Mouse (Mus musculus): ENCODE data around the gene Ptprd. TPM values are rescaled to one million over a fixed set of nuclear protein-coding genes. Genes with fewer than 3 reads are reported as not detected.

The Ptprd gene
- total and polyA plus RNA-seq, 3 experiments, result not detected

GRCm38 (mm10) chr4:76403219-76403618 lies 1808.5 kb downstream of the Ptprd start:
- Histone ChIP-seq H3K9me3 (replicated peaks; ENCODE audit: insufficient read depth, low read length) (no peaks in the 10 kb centered on the region), H3K4me3 (ENCODE audit: control insufficient read depth in 1 of 2, insufficient read depth in 1 of 2, low read depth in 2 of 2, low read length in 2 of 2) (no peak overlapping the region), H3K27me3 (ENCODE audit: control insufficient read depth in 1 of 2, insufficient read depth in 2 of 2, low read length in 2 of 2) (no peaks in the 10 kb centered on the region), H3K36me3 (ENCODE audit: control insufficient read depth in 1 of 2, insufficient read depth in 2 of 2, low read length in 2 of 2) (no peaks in the 10 kb centered on the region), H3K27ac (ENCODE audit: control insufficient read depth, low read depth, low read length) (no peak overlapping the region), H3K9ac (ENCODE audit: control insufficient read depth, low read depth, low read length, poor library complexity, severe bottlenecking) (no peak overlapping the region), H3K4me1 (ENCODE audit: control insufficient read depth in 1 of 2, insufficient read depth in 2 of 2, low read length in 2 of 2) (no peaks in the 10 kb centered on the region), H3K79me2 (ENCODE audit: control insufficient read depth, insufficient read depth, low read length, poor library complexity) (no peaks in the 10 kb centered on the region)
- no peak for DNase-seq (ENCODE audit: low read depth, low spot score)
- TF ChIP-seq TAL1 (IDR thresholded peaks at IDR 0.05; ENCODE audit: low read length) (no peak), USF1 (IDR thresholded peaks at IDR 0.05; ENCODE audit: low read depth, low read length) (no peak), HCFC1 (IDR thresholded peaks at IDR 0.05; ENCODE audit: low read depth, low read length) (no peak), POLR2AphosphoS2 (IDR thresholded peaks at IDR 0.05; ENCODE audit: low read length) (no peak), TBP (IDR thresholded peaks at IDR 0.05; ENCODE audit: low read depth, low read length) (no peak), ETS1 (IDR thresholded peaks at IDR 0.05; ENCODE audit: low read depth, low read length) (no peak), KAT2A (conservative IDR thresholded peaks at IDR 0.05; ENCODE audit: low read depth, low read length) (no peak), ZMIZ1 (IDR thresholded peaks at IDR 0.05; ENCODE audit: low read depth, low read length) (no peak), EP300 (IDR thresholded peaks at IDR 0.05; ENCODE audit: low read depth in 1 of 2, low read length in 2 of 2) (no peak), RAD21 (IDR thresholded peaks at IDR 0.05; ENCODE audit: low read depth, low read length) (no peak), POLR2AphosphoS5 (IDR thresholded peaks at IDR 0.05; ENCODE audit: borderline replicate concordance, low read depth, low read length) (no peak), ZKSCAN1 (IDR thresholded peaks at IDR 0.05; ENCODE audit: low read depth, low read length) (no peak), JUND (IDR thresholded peaks at IDR 0.05; ENCODE audit: low read depth, low read length) (no peak), GATA1 (IDR thresholded peaks at IDR 0.05; ENCODE audit: low read depth, low read length) (no peak), CHD2 (IDR thresholded peaks at IDR 0.05; ENCODE audit: low read length) (no peak), NELFE (IDR thresholded peaks at IDR 0.05; ENCODE audit: low read depth, low read length) (no peak)

GRCm38 (mm10) chr4:76387887-76388286 lies 1823.9 kb downstream of the Ptprd start:
- H3K9ac ChIP-seq (ENCODE audit: control insufficient read depth, low read depth, low read length, poor library complexity, severe bottlenecking), result no peak overlapping the region
- no peak overlapping the region for H3K27ac ChIP-seq (ENCODE audit: control insufficient read depth, low read depth, low read length)
- TF ChIP-seq USF2 (IDR thresholded peaks at IDR 0.05; ENCODE audit: borderline replicate concordance in 1 of 2, insufficient read depth in 1 of 2, low read depth in 1 of 2, low read length in 2 of 2) (no peak), E2F4 (IDR thresholded peaks at IDR 0.05; ENCODE audit: borderline replicate concordance, low read depth, low read length) (no peak), TCF12 (IDR thresholded peaks at IDR 0.05; ENCODE audit: low read depth, low read length) (no peak), CHD1 (IDR thresholded peaks at IDR 0.05; ENCODE audit: low read depth, low read length) (no peak), MYB (IDR thresholded peaks at IDR 0.05; ENCODE audit: low read depth, low read length) (no peak), ELF1 (IDR thresholded peaks at IDR 0.05; ENCODE audit: low read depth, low read length) (no peak), ZKSCAN1 (IDR thresholded peaks at IDR 0.05; ENCODE audit: low read depth, low read length) (no peak), JUND (IDR thresholded peaks at IDR 0.05; ENCODE audit: low read depth, low read length) (no peak), TBP (IDR thresholded peaks at IDR 0.05; ENCODE audit: low read depth, low read length) (no peak)
- no peaks in the 10 kb centered on the region for H3K4me1 ChIP-seq (ENCODE audit: control insufficient read depth in 1 of 2, insufficient read depth in 2 of 2, low read length in 2 of 2)
- no peak overlapping the region for H3K4me3 ChIP-seq (ENCODE audit: control insufficient read depth in 1 of 2, insufficient read depth in 1 of 2, low read depth in 2 of 2, low read length in 2 of 2)
- no peaks in the 10 kb centered on the region for H3K79me2 ChIP-seq (ENCODE audit: control insufficient read depth, insufficient read depth, low read length, poor library complexity)
- H3K36me3 ChIP-seq (ENCODE audit: control insufficient read depth in 1 of 2, insufficient read depth in 2 of 2, low read length in 2 of 2), result no peaks in the 10 kb centered on the region
- DNase-seq (ENCODE audit: low read depth, low spot score), result no peak
- H3K27me3 ChIP-seq (ENCODE audit: control insufficient read depth in 1 of 2, insufficient read depth in 2 of 2, low read length in 2 of 2), result no peaks in the 10 kb centered on the region
- no peaks in the 10 kb centered on the region for H3K9me3 ChIP-seq (replicated peaks; ENCODE audit: insufficient read depth, low read length)

All from MEL (cell line).